Mouse (Mus musculus): ENCODE results near the gene Il2.

The Il2 gene

DNA sequence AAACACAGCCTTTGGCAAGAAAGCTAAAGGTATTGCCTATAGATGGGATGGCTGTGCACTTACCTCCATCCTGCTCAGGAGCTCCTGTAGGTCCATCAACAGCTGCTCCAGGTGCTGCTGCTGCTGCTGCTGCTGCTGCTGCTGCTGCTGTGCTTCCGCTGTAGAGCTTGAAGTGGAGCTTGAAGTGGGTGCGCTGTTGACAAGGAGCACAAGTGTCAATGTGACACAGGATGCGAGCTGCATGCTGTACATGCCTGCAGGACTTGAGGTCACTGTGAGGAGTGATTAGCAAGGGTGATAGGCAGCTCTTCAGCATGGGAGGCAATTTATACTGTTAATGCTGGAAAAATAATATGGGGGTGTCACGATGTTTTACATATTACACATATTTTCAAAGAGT, at the start of gene Il2:
Gene Il2 (minus strand): TSS at position 305 of the 400 bp plus-strand sequence.
- no peak for DNase-seq (ENCODE audit: extremely low spot score, low spot score)

GRCm38 (mm10) chr3:37174711-37175572, 49.2 kb upstream of the Il2 start:
- no peak for DNase-seq (ENCODE audit: extremely low spot score, low spot score)

DNA sequence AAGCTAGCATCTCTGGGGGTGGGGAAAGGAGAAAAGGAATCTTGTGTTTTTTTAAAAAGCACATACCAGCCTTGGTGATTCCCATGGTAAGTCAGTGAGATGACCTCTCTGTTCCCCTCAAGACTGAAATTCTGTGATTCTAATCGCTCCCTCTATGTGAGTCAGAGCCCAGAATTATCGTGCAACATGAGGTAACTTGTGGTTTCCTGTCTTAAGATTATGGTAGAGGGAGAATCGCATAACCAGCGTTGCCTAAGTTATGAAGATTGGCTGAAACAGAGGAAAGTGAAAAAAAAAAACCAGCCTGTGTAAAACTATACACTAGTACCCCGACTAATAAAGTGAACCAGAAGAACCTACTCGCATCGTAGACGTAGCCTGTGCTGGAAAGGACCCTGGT, 47.5 kb upstream of the Il2 start:
- no peak for DNase-seq (ENCODE audit: extremely low spot score, low spot score)

- no peak for DNase-seq (ENCODE audit: extremely low spot score, low spot score)
These were observed 43.5 kb upstream of the Il2 start for GRCm38 (mm10) chr3:37169283-37169682.

DNA sequence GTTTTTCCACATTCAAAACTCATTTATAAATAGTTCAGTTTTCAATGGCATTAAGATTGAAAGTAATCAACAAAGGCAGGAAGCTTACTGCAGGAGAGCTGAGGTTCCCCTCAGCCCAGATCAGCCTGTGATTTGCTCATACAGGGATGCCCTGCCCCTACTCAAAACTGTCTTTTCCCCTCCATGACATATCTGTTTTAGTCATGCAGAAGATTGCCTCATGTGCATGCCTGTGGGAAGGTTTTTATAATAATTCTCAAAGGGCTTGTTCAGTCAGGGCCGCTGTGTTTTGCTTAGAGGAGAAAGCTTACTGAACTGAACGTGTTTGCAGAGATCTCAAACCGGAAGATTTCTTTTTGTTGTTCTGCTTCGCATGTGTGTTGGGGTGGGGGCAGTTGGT, 35.3 kb upstream of the Il2 start:
- DNase-seq (ENCODE audit: extremely low spot score, low spot score) = no peak

DNA sequence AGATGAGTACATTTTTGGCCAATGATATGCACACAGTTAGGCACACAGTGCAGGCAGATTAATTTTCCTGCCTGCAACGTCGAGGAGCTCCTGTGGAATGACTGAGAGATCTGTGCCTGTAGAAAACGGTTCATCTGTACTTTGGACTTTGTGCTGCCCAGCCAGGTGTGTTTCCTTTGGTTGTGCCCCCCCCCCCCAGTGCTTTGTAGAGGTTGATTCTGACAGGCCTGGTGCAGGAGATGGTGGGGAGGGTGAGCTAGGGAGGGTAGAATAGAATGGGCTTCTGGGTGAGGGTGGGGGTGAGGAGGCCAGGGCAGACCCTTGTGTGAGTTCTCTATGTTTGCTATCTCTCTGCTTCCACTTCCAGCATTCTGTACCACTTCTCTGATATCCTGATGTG, 32.5 kb upstream of the Il2 start:
- no peak for DNase-seq (ENCODE audit: extremely low spot score, low spot score)

DNA sequence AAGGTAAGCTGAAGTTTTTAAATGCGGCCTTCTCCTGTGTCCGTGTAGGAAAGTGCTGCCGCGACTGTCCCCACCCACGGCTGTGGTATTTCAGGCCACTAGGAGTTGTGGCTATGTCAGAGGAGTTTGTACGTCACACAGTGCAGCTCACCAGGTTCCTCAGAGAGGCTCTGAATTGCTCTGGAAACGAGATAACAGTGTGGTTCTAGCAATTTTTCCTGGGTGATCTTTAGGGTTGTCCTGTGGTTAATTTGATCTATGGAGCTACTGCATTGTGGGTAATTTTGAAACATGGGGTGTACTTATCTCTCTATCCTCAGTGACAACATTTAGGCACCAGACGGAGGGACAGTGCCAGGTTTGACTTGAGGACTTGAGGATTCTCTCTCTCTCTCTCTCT, 31.3 kb upstream of the Il2 start:
- no peak for DNase-seq (ENCODE audit: extremely low spot score, low spot score)

DNA sequence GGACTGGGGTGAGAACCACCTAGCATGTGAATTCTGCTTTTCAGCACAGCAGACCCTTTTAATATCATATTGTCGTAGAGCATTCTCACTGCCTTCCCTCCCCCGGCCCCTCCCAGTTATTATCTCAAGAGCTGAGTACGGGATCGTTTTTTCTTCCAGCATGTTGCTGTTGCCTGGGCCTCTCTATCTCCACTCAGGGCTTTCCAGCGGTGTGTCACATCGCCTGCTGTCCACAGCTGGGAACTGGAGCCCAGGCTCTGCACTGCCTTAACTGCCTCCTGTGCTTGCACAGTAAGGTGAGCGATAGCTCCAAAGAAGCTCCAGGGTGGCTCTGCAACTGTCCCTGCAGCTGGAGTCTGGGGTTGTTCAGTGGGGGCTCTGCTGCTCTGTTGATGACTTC, 28.6 kb upstream of the Il2 start:
- DNase-seq (ENCODE audit: extremely low spot score, low spot score) = no peak

GRCm38 (mm10) chr3:37153004-37153403, 27.2 kb upstream of the Il2 start:
- no peak for DNase-seq (ENCODE audit: extremely low spot score, low spot score)

- no peak for DNase-seq (ENCODE audit: extremely low spot score, low spot score)
These were observed 26.5 kb upstream of the Il2 start for GRCm38 (mm10) chr3:37152274-37152673.

GRCm38 (mm10) chr3:37146810-37147209, 21.1 kb upstream of the Il2 start:
- DNase-seq (ENCODE audit: extremely low spot score, low spot score) = no peak

DNA sequence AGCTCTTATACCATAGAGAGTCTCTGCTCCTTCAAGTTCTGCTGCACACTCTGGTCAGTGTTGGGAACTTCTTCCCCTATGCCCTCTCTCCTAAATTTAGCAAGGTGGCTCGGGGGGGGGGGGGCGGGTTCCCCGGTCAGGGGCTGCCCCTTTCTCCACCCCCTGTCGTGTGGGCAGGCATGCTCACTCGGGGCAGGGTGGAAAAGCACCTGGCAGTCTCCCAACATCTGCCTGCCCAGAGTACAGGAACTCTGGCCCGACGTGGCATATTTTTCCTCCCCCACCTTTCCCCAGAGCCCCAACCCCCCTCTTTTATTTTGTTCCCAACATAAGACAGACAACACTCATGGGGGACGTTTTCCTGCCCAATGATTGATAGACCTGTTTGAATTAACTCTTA, 20.6 kb upstream of the Il2 start:
- no peak for DNase-seq (ENCODE audit: extremely low spot score, low spot score)

DNA sequence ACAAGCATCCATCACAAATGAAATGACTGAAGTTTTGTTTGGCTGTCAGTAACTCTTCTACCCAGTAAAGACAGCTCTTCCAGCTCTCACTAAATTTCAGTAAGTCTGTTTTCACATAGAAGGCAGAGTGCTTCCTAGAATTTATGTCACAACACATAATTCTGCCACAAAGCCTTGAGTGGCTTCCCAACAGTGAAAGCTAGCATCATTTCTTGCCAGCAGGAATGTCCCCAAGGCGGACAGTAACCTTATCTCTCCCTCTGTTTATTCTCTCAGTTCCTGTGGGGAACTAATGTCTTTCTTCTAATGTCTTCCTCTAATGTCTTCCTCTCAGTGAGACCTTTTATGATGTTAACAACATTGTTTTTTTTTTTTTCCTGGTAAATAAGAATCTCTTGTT, 19.2 kb upstream of the Il2 start:
- DNase-seq (ENCODE audit: extremely low spot score, low spot score) = no peak

DNA sequence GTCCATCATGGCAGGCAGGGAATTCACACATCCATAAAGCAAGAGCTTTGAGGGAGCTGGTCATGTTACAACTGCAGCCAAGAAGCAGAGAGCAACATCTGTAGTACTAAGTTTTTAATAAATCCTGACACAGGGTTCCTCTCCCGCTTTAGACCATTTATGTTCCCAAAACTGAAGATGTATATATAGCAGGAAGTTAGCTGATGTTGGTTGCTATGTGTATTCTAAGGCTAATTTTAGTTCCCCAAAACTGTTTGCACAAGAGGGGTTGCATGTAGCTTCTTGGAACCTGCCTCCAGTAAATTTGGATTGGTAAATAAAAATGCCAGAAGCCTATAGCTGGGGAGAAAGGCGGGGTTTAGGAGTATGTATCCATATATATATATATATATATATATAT, 16.1 kb upstream of the Il2 start:
- no peak for DNase-seq (ENCODE audit: extremely low spot score, low spot score)

- DNase-seq (ENCODE audit: extremely low spot score, low spot score) = no peak
These were observed 14.6 kb upstream of the Il2 start for GRCm38 (mm10) chr3:37140168-37140906.

- no peak for DNase-seq (ENCODE audit: extremely low spot score, low spot score)
These were observed 13.4 kb upstream of the Il2 start for GRCm38 (mm10) chr3:37139192-37139591.

- DNase-seq (ENCODE audit: extremely low spot score, low spot score) = no peak
These were observed 11.5 kb upstream of the Il2 start for GRCm38 (mm10) chr3:37137231-37137630.

DNA sequence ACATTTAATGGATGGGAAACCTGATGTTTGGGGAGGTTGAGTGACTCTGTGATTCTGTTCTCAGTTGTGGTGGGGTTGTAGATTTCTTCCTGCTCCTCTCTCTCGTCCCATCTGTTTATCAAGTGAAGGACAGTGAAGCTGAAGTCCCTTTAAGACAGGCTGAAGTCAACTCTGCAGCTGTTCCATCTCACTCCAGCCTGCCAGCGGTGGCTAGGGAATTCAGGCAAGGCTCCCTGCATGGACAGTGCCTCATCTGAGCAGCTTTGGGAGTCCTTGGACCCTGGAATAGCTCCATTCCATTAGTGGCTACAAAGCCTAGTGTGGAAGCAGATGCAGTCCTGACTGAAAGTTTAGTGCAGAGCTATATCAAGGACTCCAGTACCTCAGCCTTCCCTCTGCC, 3.3 kb upstream of the Il2 start:
- DNase-seq (ENCODE audit: extremely low spot score, low spot score) = no peak

- no peak for DNase-seq (ENCODE audit: extremely low spot score, low spot score)
These were observed 2.5 kb upstream of the Il2 start for GRCm38 (mm10) chr3:37128269-37128668.

GRCm38 (mm10) chr3:37126162-37126561, 403 bp upstream of the Il2 start:
- DNase-seq (ENCODE audit: extremely low spot score, low spot score) = no peak

DNA sequence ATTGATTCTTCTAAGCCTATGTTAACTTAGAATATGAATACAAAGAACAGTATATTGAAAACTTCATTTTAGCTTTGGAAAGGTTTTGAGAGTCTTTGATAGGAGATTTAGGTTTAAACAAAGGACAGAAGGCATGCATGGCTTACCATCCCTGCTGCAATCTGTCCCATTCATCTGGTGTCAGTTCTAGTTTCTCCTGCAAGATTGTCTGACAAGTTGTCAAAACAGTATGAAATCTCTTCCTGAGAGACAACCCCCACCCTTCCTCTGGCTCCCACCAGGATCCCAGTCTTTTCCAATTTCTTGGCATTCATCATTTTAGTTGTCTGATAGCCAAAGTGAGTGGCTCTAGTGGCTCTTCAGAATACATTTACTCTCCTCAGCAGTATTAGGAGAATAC, 35.0 kb downstream of the Il2 start:
- no peak for DNase-seq (ENCODE audit: extremely low spot score, low spot score)

GRCm38 (mm10) chr3:37084860-37085259, 40.9 kb downstream of the Il2 start:
- no peak for DNase-seq (ENCODE audit: extremely low spot score, low spot score)

GRCm38 (mm10) chr3:37073211-37073610, 52.5 kb downstream of the Il2 start:
- DNase-seq (ENCODE audit: extremely low spot score, low spot score) = no peak

Measured in neural tube, embryonic 10.5 days (tissue).